Mouse (Mus musculus) brain, embryonic 14.5 days (tissue): ENCODE measurements at regions not wholly inside any gene's neighbourhood (a gene's known extent, or its start where the extent isn't known, plus 50 kb on each side); places are given as distances from the start of the nearest gene placed in this dataset.

ENCODE experiments used
- CTCF ChIP-seq: fragments of 200-500 bp; IDR thresholded peaks from 2 replicates; pipeline ENCODE4 v1.5.1; 2012; ENCODE audit warnings: inconsistent platforms, mild to moderate bottlenecking, moderate library complexity, borderline replicate concordance; ENCODE audit not compliant: insufficient read depth, insufficient read length; ENCODE audit errors: extremely low read depth
- POLR2A ChIP-seq: fragments of 200-500 bp; IDR thresholded peaks from 2 replicates; pipeline ENCODE4 v1.6.1; 2012; ENCODE audit warnings: mild to moderate bottlenecking, inconsistent platforms, borderline replicate concordance; ENCODE audit not compliant: poor library complexity, insufficient read depth, insufficient read length, severe bottlenecking; ENCODE audit errors: extremely low read depth

DNA sequence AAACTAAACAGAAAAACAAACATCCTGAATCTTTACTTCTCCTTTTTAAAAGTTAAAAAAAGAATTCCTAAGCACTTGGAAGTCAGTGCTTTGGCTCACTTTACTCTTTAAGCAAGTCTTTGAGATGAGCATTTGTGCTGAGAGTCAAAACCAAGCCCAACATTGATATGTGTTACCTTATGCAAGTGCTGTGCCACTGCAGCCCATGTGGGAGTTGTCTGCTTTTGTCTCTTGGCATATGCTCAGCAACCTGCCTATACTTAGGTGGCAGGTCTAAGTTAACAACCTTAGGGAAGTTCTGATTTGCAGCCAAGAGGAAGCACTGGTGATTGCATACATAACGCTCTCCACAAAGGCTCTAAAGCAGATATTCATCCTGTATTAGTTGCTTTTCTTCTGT lies 493.1 kb downstream of the D3Ertd751e start:
- TF ChIP-seq CTCF (no peak), POLR2A (no peak)
